Mouse (Mus musculus) stomach, embryonic 15.5 days (tissue): ENCODE results near the gene Hmbs. TPM values are rescaled to one million over a fixed set of nuclear protein-coding genes. Genes with fewer than 3 reads are reported as not detected.
A peak's percentile ranks its signal among the peaks of the same experiment; 100 is the strongest.
"Not testable (repeated sequence)": the region's sequence is repeated elsewhere in the genome, so short reads cannot be mapped to it uniquely, and the experiment has no call there.

Experiments
- ATAC-seq: fragments of 200-750 bp; cut with Nextera tagmentation; 2 replicates; pipeline ENCODE4 v1.8.0; 2017; ENCODE audit warnings: low read depth, moderate number of reproducible peaks, moderate TSS enrichment; ENCODE audit not compliant: insufficient read depth, low FRiP score
- H3K27ac ChIP-seq: fragments of 300-500 bp; sonication (generic); 2 replicates; pipeline ENCODE4 v1.5.1; 2015; ENCODE audit warnings: mild to moderate bottlenecking, inconsistent platforms
- H3K27me3 ChIP-seq: fragments of 300-500 bp; sonication (generic); replicated peaks from 2 replicates; pipeline ENCODE4 v1.6.1; 2015; ENCODE audit warnings: inconsistent platforms
- H3K36me3 ChIP-seq: fragments of 300-500 bp; sonication (generic); 2 replicates; pipeline ENCODE4 v1.6.1; 2015; ENCODE audit warnings: inconsistent platforms
- H3K4me1 ChIP-seq: fragments of 300-500 bp; sonication (generic); 2 replicates; pipeline ENCODE4 v1.6.1; 2015; ENCODE audit warnings: inconsistent platforms
- H3K4me2 ChIP-seq: fragments of 300-500 bp; sonication (generic); 2 replicates; pipeline ENCODE4 v1.6.1; 2015; ENCODE audit warnings: mild to moderate bottlenecking, inconsistent platforms
- H3K4me3 ChIP-seq: fragments of 300-500 bp; sonication (generic); replicated peaks from 2 replicates; pipeline ENCODE4 v1.5.1; 2015; ENCODE audit warnings: inconsistent platforms
- H3K9ac ChIP-seq: fragments of 300-500 bp; sonication (generic); 2 replicates; pipeline ENCODE4 v1.6.1; 2015; ENCODE audit warnings: inconsistent platforms
- H3K9me3 ChIP-seq: fragments of 300-500 bp; sonication (generic); 2 replicates; pipeline ENCODE4 v1.6.1; 2016; ENCODE audit warnings: inconsistent platforms
- WGBS: fragments of 180-500 bp; shearing (Covaris S2); methylation state at CpG from one replicate; pipeline ENCODE4 v1.1.7; 2015; 5-methylcytosine and 5-hydroxymethylcytosine counted together
- polyA plus RNA-seq: library from polyadenylated mRNA; unstranded; fragments of >200 nt; fragmentation: Nextera tagmentation; extraction: Ambion mirVana; gene quantifications from 2 replicates; pipeline ENCODE4 v1.2.1, GENCODE M21; 2015

The Hmbs gene
- polyA plus RNA-seq, 1 experiment from 2014 or later: 202 TPM

DNA sequence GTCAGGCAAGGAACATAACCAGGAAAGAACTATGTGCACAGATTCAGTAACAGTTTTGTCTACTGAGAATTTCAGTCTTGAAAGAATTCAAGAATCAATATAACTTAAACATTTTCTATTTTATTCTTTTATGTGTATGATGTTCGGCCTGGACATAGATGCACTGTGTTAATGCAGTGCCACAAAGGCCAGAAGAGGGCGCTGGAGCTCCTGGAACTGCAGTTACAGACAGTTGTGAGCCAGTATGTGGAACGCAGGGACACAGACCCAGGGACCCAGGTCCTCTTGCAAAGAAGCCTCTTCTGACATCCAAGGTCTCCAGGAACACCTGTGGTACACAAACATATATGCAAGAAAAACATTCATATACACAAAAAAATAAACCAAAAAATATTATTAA, 20.5 kb upstream of the Hmbs start:
- H3K9ac ChIP-seq: no peak overlapping the region
- H3K4me1 ChIP-seq: peaks cover 7% of the 10 kb centered on the region; the same call in 1 of the 2 replicates
- no peaks in the 10 kb centered on the region for H3K27me3 ChIP-seq
- peaks cover under 1% of the 10 kb centered on the region; the same call in 1 of the 2 replicates for H3K36me3 ChIP-seq
- H3K9me3 ChIP-seq: no peaks in the 10 kb centered on the region
- no peak for ATAC-seq
- no peak overlapping the region for H3K27ac ChIP-seq
- H3K4me3 ChIP-seq: no peak overlapping the region
- no peak overlapping the region for H3K4me2 ChIP-seq
- WGBS: 59% methylated on average over 3 of the region's 3 CpGs

DNA sequence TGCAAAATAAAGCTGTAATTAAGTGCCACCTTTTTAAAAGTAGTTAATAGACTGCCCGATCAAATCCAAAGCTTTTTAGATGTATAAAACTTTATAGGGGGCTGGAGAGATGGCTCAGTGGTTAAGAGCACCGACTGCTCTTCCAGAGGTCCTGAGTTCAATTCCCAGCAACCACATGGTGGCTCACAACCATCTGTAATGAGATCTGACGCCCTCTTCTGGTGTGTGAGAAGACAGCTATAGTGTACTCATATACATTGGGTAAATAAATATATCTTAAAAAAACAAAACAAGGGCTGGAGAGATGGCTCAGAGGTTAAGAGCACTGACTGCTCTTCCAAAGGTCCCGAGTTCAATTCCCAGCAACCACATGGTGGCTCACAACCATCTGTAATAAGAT, 17.9 kb upstream of the Hmbs start:
- 37% methylated on average over 4 of the region's 4 CpGs for WGBS
- not testable (repeated sequence) for H3K9ac ChIP-seq, H3K27me3 ChIP-seq, H3K9me3 ChIP-seq, ATAC-seq, H3K4me1 ChIP-seq
- Histone ChIP-seq H3K4me3 (peak overlapping the region; percentile 94), H3K36me3 (peaks cover 15% of the 10 kb centered on the region), H3K27ac (peak overlapping the region; percentile 74), H3K4me2 (peak overlapping the region; percentile 68)

DNA sequence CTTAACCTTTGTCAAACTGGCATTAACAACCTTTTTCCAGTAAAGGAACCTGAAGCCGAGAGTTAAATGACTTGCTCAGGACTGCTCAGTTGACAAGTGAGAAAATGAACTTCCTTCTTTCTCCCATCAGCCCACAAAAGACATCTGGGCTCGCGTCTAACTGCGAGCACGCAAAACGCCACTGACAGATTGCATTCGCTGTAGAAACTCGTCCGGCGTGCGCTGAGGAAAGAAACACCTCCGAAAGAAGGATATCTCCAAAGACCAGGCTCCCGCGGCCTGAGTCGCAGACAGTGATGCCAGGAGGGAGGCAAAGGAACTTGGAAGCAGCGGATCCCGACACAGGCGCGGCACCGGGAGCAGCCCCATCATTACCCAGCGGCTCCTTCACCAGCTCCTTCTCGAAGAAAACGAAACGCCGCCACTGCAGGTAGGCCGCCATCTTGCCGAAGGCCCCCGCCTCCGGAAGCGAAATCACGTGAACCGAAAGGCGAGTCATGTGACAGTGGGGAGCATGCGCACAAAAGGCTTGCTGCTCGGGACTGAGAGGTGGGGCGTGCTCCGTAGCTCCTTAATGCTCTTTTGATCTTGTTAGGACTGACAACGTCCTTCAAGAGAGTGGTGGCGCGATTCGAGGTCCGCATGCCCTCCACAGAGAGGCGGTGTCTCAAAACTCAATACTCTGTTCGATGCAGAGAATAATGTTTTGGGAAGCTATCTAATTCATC, 17.3 kb upstream of the Hmbs start, which contains the start of gene Vps11:
Vps11 (minus strand) TSS at position 481 of the 728 bp plus-strand sequence.
- no peaks in the 10 kb centered on the region for H3K27me3 ChIP-seq
- peak within 1 kb of the TSS; percentile 84 for H3K9ac ChIP-seq
- H3K4me2 ChIP-seq: peak within 1 kb of the TSS; percentile 68
- H3K4me1 ChIP-seq: peaks cover 7% of the 10 kb centered on the region; the same call in 1 of the 2 replicates
- 1% methylated on average over 44 of the region's 44 CpGs for WGBS
- peaks cover 20% of the 10 kb centered on the region for H3K36me3 ChIP-seq
- ATAC-seq: peak; percentile 90
- peak within 1 kb of the TSS; percentile 94 for H3K4me3 ChIP-seq
- H3K9me3 ChIP-seq: no peaks in the 10 kb centered on the region
- peak within 1 kb of the TSS; percentile 74 for H3K27ac ChIP-seq

DNA sequence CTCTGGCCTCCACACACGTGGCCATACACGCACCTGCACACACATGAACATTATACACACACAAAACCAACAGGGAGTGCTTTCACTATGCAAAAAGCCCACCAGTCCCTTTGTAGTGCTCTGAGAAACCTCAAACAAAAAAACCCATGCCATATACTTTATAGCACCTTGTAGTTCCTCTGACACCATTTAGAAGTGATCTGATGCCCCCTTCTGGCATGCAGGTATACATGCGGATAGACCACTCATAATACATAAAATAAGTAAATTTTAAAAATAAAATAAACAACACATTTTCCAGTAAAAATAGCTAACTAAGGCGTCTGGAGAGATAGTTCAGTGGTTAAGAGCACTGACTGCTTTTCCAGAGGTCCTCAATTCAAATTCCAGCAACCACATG, 13.2 kb upstream of the Hmbs start:
- H3K4me1 ChIP-seq: peaks cover 7% of the 10 kb centered on the region; the same call in 1 of the 2 replicates
- no peaks in the 10 kb centered on the region for H3K27me3 ChIP-seq
- ATAC-seq: no peak
- 71% methylated on average over 4 of the region's 4 CpGs for WGBS
- no peak overlapping the region for H3K4me2 ChIP-seq
- H3K9ac ChIP-seq: no peak overlapping the region
- no peaks in the 10 kb centered on the region for H3K9me3 ChIP-seq
- no peak overlapping the region for H3K4me3 ChIP-seq
- H3K36me3 ChIP-seq: peaks cover 60% of the 10 kb centered on the region
- no peak overlapping the region for H3K27ac ChIP-seq

DNA sequence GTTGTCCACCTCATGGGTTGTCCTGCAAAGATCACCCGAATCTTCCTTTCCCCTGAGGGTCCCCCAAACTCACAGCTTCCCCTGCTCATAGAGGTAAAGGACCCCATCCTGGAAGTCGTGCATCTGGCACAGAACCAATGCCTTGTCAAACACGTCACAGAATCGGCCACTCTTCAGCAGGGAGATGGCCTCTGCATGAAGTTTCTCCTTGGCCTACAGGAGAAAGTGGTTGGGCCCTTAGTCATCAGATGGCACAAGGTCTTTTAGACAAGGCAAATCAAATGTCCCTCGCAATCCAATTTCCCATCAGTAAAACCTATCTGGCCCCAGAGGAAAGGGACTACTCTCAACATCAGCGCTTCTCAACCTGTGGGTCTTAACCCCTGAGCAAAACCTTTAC, 9.1 kb upstream of the Hmbs start:
- peaks cover 83% of the 10 kb centered on the region for H3K36me3 ChIP-seq
- no peak overlapping the region for H3K4me2 ChIP-seq
- H3K9me3 ChIP-seq: no peaks in the 10 kb centered on the region
- no peak overlapping the region for H3K9ac ChIP-seq
- no peak overlapping the region for H3K4me3 ChIP-seq
- H3K27ac ChIP-seq: no peak overlapping the region
- H3K27me3 ChIP-seq: no peaks in the 10 kb centered on the region
- WGBS: 92% methylated on average over 6 of the region's 6 CpGs
- no peaks in the 10 kb centered on the region for H3K4me1 ChIP-seq
- ATAC-seq: no peak

DNA sequence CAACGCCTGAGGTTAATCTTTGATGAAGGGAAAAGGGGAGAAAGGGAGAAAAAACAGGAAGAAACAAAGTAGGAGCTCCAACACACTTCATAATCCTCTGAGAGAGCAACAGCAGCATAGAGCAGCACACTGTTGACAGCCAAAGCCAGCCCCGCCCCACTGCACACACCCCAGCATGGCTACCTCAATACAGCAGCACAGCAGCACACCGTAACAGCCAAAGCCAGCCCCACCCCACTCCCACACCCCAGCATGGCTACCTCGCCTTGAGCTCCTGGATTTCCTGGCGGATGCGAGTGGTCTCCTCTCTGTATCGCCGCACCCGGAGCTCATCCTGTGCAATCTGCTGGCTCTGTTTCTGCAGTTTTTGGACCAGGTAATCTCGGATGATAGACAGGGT, 8.3 kb upstream of the Hmbs start:
- Histone ChIP-seq H3K27ac (no peak overlapping the region), H3K4me2 (no peak overlapping the region), H3K9me3 (no peaks in the 10 kb centered on the region), H3K36me3 (peaks cover 90% of the 10 kb centered on the region), H3K4me1 (no peaks in the 10 kb centered on the region), H3K27me3 (no peaks in the 10 kb centered on the region), H3K4me3 (no peak overlapping the region), H3K9ac (no peak overlapping the region)
- 85% methylated on average over 10 of the region's 10 CpGs for WGBS
- no peak for ATAC-seq

DNA sequence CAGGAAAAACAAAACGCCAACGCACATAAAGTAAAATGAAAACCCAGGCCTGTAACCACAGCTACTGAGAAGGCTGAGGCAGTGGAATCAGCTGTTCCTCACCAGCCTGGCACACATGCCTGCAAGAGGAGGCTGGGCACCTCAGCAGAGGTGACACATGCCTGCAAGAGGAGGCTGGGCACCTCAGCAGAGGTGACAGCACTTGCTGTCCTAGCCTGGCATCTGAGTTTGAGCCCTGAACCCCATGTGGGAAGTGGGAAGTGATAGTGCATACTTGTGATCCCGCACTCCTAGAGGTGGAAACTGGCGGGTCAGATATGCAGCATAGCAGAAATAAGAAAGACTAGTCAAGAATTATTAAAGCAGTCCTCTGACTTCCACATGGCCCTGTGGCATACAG, 7.4 kb upstream of the Hmbs start:
- H3K27ac ChIP-seq: no peak overlapping the region
- 89% methylated on average over 4 of the region's 4 CpGs for WGBS
- no peak overlapping the region for H3K9ac ChIP-seq
- H3K4me2 ChIP-seq: no peak overlapping the region
- no peak for ATAC-seq
- no peaks in the 10 kb centered on the region for H3K27me3 ChIP-seq
- peaks cover 81% of the 10 kb centered on the region for H3K36me3 ChIP-seq
- no peaks in the 10 kb centered on the region for H3K9me3 ChIP-seq
- no peak overlapping the region for H3K4me3 ChIP-seq
- H3K4me1 ChIP-seq: no peaks in the 10 kb centered on the region

DNA sequence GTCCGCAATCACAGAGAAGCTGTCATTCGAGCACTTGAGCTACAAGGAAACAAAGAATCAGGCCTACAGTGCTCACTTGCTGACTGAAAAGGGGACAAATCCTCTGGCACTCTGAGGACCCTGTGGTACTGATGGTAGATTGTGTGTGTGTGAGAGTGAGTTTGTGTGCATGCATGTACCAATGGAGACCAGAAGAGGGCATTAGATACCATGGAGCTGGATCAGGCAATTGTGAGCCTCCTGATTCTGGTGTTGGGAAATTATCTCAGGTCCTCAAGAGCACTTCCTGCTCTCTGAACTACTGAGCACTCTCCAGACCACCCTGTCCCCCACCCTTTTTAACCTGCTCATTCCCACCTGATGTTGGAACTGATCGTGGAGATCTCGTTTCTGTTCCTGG, 4.5 kb upstream of the Hmbs start:
- Histone ChIP-seq H3K4me2 (no peak overlapping the region), H3K4me3 (no peak overlapping the region), H3K9ac (no peak overlapping the region), H3K9me3 (no peaks in the 10 kb centered on the region), H3K27ac (no peak overlapping the region), H3K36me3 (peaks cover 54% of the 10 kb centered on the region), H3K27me3 (no peaks in the 10 kb centered on the region), H3K4me1 (no peaks in the 10 kb centered on the region; the same call in 1 of the 2 replicates)
- 97% methylated on average over 4 of the region's 4 CpGs for whole genome bisulfite sequencing
- ATAC-seq: no peak

DNA sequence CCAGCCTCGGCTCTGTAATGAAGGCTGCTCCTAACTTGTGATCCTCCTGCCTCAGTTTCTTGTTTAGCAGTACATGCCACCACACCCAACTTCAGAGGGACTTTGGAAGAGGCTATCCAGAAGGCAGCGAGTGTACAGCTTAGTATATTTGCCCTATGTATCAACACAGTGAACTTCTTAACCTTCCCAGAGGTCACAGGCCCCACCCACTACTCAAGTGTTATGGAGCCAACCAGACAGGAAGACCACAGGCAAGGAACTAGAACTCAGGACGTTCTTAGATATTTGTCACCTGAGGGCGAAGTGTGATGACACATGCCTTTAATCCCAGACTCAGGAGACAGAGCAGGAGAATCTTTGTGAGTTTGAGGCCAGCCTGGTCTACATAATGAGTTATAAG, 3.6 kb upstream of the Hmbs start:
- no peak overlapping the region for H3K9ac ChIP-seq
- WGBS: 91% methylated on average over 4 of the region's 4 CpGs
- no peaks in the 10 kb centered on the region for H3K9me3 ChIP-seq
- no peaks in the 10 kb centered on the region for H3K27me3 ChIP-seq
- peaks cover 45% of the 10 kb centered on the region for H3K36me3 ChIP-seq
- no peak overlapping the region for H3K4me3 ChIP-seq
- H3K4me2 ChIP-seq: no peak overlapping the region
- ATAC-seq: no peak
- H3K27ac ChIP-seq: no peak overlapping the region
- peaks cover 9% of the 10 kb centered on the region for H3K4me1 ChIP-seq

DNA sequence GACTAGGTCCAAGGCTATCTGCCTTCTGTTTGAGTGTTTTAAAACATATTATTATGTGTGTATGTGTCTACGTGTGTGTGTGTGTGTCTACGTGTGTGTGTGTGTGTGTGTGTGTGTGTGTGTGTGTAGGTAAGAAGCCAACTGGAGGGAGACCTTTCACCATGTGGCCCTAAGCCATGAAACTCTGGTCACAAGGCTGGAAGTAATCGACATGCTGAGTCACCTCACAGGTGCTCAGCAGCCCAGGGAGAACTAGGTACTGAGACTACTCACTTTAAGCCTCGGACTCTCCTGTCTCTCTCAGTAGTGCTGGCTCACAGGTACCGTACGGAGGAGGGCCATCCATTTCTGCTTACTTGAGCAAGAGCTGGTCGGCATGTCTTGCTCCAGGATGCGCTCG, 3.1 kb upstream of the Hmbs start:
- no peak overlapping the region for H3K4me2 ChIP-seq
- ATAC-seq: no peak
- no peak overlapping the region for H3K4me3 ChIP-seq
- H3K9me3 ChIP-seq: no peaks in the 10 kb centered on the region
- no peak overlapping the region for H3K27ac ChIP-seq
- H3K4me1 ChIP-seq: peaks cover 11% of the 10 kb centered on the region
- H3K9ac ChIP-seq: no peak overlapping the region
- peaks cover 41% of the 10 kb centered on the region for H3K36me3 ChIP-seq
- H3K27me3 ChIP-seq: no peaks in the 10 kb centered on the region
- 93% methylated on average over 9 of the region's 9 CpGs for WGBS

DNA sequence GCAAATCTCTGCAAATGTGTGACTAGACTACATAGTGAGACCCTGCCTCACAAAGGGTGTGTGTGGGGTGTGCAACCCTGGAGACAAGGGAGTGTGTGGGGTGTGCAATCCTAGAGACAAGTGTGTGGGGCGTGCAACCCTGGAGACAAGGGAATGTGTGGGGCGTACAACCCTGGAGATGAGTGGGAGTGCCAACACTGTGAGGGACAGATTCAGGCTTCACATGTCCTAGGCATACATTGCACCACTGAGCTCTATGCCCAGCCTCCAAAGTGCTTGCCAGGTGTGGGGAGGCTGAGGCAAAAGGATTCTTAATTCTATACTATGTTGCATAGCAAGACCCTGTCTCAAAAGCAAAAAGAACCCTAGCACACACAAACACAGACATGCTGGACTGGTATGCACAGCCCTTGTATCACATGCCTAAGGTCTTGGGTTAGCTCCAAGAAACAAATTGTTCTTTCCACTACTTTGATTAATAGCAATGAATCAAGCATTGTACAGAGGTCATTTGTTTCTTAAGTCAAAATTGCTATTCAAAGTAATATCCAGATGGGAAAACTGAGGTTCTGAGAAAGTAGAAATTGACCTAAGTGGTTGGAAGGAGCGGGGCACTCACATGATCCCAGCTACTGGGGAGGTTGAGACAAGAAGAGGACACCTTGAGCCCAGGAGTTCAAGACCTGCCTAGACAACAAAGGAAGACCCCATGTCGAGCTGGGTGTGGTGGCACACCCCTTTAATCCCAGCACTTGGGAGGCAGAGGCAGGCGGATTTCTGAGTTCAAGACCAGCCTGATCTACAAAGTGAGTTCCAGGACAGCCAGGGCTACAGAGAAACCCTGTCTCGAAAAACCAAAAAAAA, 1.8 kb upstream of the Hmbs start:
- Histone ChIP-seq H3K27ac (no peak overlapping the region), H3K27me3 (no peaks in the 10 kb centered on the region), H3K9me3 (no peaks in the 10 kb centered on the region), H3K36me3 (peaks cover 28% of the 10 kb centered on the region), H3K9ac (no peak overlapping the region), H3K4me3 (no peak overlapping the region), H3K4me2 (no peak overlapping the region), H3K4me1 (peaks cover 13% of the 10 kb centered on the region)
- 85% methylated on average over 6 of the region's 6 CpGs for WGBS
- no peak for ATAC-seq

DNA sequence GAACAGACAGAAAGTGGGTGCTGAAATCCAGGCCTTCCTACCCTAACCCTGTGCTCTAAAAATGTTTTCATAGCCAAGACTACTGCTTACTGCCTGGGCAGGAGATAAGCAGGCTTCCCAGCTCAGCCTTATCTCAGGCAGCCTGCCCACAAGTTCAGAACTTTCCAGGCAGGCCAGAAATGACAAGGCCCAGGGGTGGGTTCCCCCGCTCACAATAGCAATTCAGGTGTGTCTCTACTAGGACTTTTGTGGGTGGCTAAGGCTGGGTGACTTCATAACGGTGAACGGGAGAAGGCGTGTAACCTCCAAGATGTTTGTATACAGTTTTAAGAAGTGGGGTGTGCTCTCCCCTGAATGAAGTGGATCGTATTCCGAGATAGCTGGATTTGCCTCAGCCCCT, 738 bp downstream of the Hmbs start:
- Histone ChIP-seq H3K4me3 (peak overlapping the region; percentile 97), H3K4me2 (peak overlapping the region; percentile 80), H3K27ac (peak overlapping the region; percentile 100), H3K36me3 (peaks cover 19% of the 10 kb centered on the region), H3K9ac (peak overlapping the region; percentile 52; the same call in 1 of the 2 replicates), H3K9me3 (no peaks in the 10 kb centered on the region), H3K27me3 (no peaks in the 10 kb centered on the region), H3K4me1 (peaks cover 13% of the 10 kb centered on the region)
- 10% methylated on average over 6 of the region's 6 CpGs for WGBS
- peak; percentile 72 for ATAC-seq
